Mouse (Mus musculus) heart, embryonic 16.5 days (tissue): Measurements from ENCODE around the gene Cdk4. TPM values are rescaled to one million over a fixed set of nuclear protein-coding genes. Genes with fewer than 3 reads are reported as not detected.
A peak's percentile ranks its signal among the peaks of the same experiment; 100 is the strongest.

Source experiments
- ATAC-seq: fragments of 200-750 bp; cut with Nextera tagmentation; replicated peaks from 2 replicates; pipeline ENCODE4 v1.8.0; 2017; ENCODE audit warnings: moderate number of reproducible peaks; ENCODE audit not compliant: insufficient read depth, low FRiP score; ENCODE audit errors: extremely low read depth
- H3K27ac ChIP-seq: fragments of 300-500 bp; sonication (generic); 2 replicates; pipeline ENCODE4 v1.5.1; 2014; ENCODE audit warnings: mild to moderate bottlenecking, low read length, control low read depth, moderate library complexity
- H3K27me3 ChIP-seq: fragments of 300-500 bp; sonication (generic); 2 replicates; pipeline ENCODE4 v1.6.1; 2014; ENCODE audit warnings: low read length, mixed read lengths; ENCODE audit not compliant: control insufficient read depth, insufficient read depth
- H3K36me3 ChIP-seq: fragments of 300-500 bp; sonication (generic); 2 replicates; pipeline ENCODE4 v1.6.1; 2014; ENCODE audit not compliant: control insufficient read depth, insufficient read depth
- H3K4me1 ChIP-seq: fragments of 300-500 bp; sonication (generic); 2 replicates; pipeline ENCODE4 v1.6.1; 2014; ENCODE audit warnings: low read length, mixed read lengths; ENCODE audit not compliant: control insufficient read depth, insufficient read depth
- H3K4me2 ChIP-seq: fragments of 300-500 bp; sonication (generic); 2 replicates; pipeline ENCODE4 v1.6.1; 2014; ENCODE audit warnings: low read depth, mild to moderate bottlenecking, control low read depth, low read length
- H3K4me3 ChIP-seq: fragments of 300-500 bp; sonication (generic); 2 replicates; pipeline ENCODE4 v1.5.1; 2014; ENCODE audit warnings: mild to moderate bottlenecking, control low read depth, low read length
- H3K9ac ChIP-seq: fragments of 300-500 bp; sonication (generic); 2 replicates; pipeline ENCODE4 v1.6.1; 2014; ENCODE audit warnings: low read length, control low read depth
- H3K9me3 ChIP-seq: fragments of 300-500 bp; sonication (generic); replicated peaks from 2 replicates; pipeline ENCODE4 v1.6.1; 2016; ENCODE audit warnings: low read length; ENCODE audit not compliant: control insufficient read depth
- WGBS: fragments of 180-500 bp; shearing (Covaris S2); extraction: QIAGEN DNeasy Blood & Tissue Kit; methylation state at CpG from one replicate; pipeline ENCODE4 v1.1.7; 2014; 5-methylcytosine and 5-hydroxymethylcytosine counted together
- polyA plus RNA-seq: library from polyadenylated mRNA; unstranded; fragments of >200 nt; fragmentation: Nextera tagmentation; extraction: Ambion mirVana; gene quantifications from 2 replicates; pipeline ENCODE4 v1.2.1, GENCODE M21; 2015

The Cdk4 gene
- polyA plus RNA-seq, 1 experiment from 2014 or later: 885 TPM

DNA sequence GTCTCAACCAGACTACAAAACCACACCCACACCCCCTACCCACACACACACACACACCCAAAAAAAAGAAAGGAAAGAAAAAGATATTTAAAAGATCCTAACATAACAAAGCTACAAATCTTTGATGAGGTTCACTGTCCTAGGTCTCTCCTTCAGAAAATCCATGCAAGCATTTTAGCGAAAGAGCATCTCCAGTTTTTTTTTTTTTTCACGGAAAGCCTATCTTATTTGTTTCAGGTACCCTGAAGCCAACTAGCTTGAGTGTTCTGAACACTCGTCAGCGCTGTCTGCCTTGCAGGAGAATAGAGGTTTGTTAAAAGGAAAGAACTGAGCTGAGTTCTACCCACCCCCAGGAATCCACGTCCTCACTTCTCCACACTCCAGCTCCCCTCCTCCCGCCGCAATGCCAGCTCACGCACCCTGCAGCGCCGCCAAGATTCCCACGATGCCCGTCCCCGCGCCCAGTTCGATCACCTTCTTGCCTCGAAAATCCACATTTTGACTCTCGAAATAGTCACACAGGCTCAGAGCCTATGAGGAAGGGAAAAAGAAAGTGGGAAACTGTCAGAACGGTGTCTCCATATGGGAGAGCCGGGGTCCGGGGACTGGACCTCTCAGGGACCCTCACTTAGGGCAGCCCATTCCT lies 22.6 kb upstream of the Cdk4 start:
- ATAC-seq: no peak
- H3K4me1 ChIP-seq: peaks cover 10% of the 10 kb centered on the region
- 2% methylated on average over 20 of the region's 20 CpGs for WGBS
- H3K4me3 ChIP-seq: peak overlapping the region; percentile 99
- H3K4me2 ChIP-seq: peak overlapping the region; percentile 100
- 0 out of 2 replicates have a peak, but pooled peaks cover 2% of the 10 kb centered on the region for H3K36me3 ChIP-seq
- peak overlapping the region; percentile 14; the same call in 1 of the 2 replicates for H3K27ac ChIP-seq
- H3K27me3 ChIP-seq: no peaks in the 10 kb centered on the region
- H3K9me3 ChIP-seq: no peaks in the 10 kb centered on the region
- peak overlapping the region; percentile 84 for H3K9ac ChIP-seq

DNA sequence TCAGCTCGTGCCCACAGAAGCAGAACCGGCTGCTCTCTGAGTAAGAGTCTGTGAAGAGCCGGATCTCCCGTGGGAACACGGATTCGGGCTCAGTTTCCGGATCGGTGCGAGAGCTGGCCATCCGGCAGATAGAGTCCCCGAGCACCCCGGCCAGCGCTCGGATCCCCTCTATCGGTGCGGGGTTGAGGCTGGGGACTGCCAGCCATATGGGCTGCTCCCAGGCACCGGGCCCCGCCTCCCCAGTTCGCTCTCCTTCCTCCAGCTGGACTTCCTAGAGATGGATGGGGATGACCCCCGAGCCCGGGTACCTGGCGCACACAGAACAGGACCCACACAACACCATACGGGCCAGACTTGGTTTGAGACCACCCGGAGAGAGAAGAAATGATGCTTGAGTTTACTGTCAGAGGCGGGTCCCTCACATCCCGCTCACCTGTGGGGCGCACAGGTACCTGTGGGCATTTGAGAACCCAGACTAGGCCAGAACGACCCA lies 22.0 kb upstream of the Cdk4 start, which contains the start of the genes Mettl1 and Eef1akmt3:
Mettl1 (plus strand) TSS at position 141 of the 493 bp plus-strand sequence.
Eef1akmt3 (minus strand) TSS at position 240 of the 493 bp plus-strand sequence.
- Histone ChIP-seq H3K4me1 (peaks cover 10% of the 10 kb centered on the region), H3K9me3 (no peaks in the 10 kb centered on the region), H3K27me3 (no peaks in the 10 kb centered on the region), H3K36me3 (0 out of 2 replicates have a peak, but pooled peaks cover 2% of the 10 kb centered on the region), H3K4me3 (peak within 1 kb of the TSS; percentile 99), H3K9ac (peak within 1 kb of the TSS; percentile 84), H3K4me2 (peak within 1 kb of the TSS; percentile 100), H3K27ac (peak within 1 kb of the TSS; percentile 71)
- peak; percentile 42 for ATAC-seq
- 0% methylated on average over 28 of the region's 28 CpGs for WGBS

DNA sequence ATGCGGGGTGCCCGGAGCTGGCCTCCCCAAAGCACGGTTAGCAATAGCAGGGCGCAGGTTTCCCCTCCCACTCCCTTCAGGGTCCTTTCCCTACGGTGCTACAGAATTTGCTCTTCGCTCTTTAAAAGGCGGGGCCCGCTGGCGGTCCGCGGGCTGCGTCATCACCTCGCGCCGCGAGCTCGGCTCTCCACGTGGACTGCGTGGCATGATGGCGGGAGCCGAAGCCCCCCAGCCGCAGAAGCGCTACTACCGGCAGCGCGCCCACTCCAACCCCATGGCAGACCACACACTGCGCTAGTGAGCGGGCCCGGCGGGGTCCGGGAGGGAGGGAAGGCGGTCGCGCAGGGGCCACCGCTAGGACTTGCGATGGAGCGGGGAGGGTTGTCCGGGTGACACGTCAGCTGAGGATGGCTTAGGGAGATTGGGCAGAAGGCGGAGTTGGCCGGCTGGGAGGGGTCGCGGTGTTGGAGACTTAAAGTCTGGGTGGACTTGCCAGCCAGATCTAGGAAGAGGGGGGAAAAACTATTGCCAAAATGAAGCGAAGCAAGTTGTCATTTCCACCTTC lies 21.5 kb upstream of the Cdk4 start:
- H3K36me3 ChIP-seq: 0 out of 2 replicates have a peak, but pooled peaks cover 2% of the 10 kb centered on the region
- H3K27ac ChIP-seq: peak overlapping the region; percentile 71
- ATAC-seq: peak; percentile 83
- peaks cover 10% of the 10 kb centered on the region for H3K4me1 ChIP-seq
- H3K4me2 ChIP-seq: peak overlapping the region; percentile 100
- H3K9ac ChIP-seq: peak overlapping the region; percentile 84
- peak overlapping the region; percentile 99 for H3K4me3 ChIP-seq
- H3K9me3 ChIP-seq: no peaks in the 10 kb centered on the region
- H3K27me3 ChIP-seq: no peaks in the 10 kb centered on the region
- under 1% methylated on average over 44 of the region's 44 CpGs for WGBS

GRCm38 (mm10) chr10:127042468-127043115 lies 20.7 kb upstream of the Cdk4 start:
- H3K4me2 ChIP-seq: peak overlapping the region; percentile 100
- ATAC-seq: no peak
- H3K4me1 ChIP-seq: peaks cover 10% of the 10 kb centered on the region
- peak overlapping the region; percentile 99 for H3K4me3 ChIP-seq
- peaks cover 3% of the 10 kb centered on the region for H3K27me3 ChIP-seq
- no peaks in the 10 kb centered on the region for H3K9me3 ChIP-seq
- no peak overlapping the region; the same call in 1 of the 2 replicates for H3K27ac ChIP-seq
- peak overlapping the region; percentile 84 for H3K9ac ChIP-seq
- 17% methylated on average over 5 of the region's 5 CpGs for WGBS
- 0 out of 2 replicates have a peak, but pooled peaks cover 2% of the 10 kb centered on the region for H3K36me3 ChIP-seq

GRCm38 (mm10) chr10:127043187-127043586 lies 20.1 kb upstream of the Cdk4 start:
- Histone ChIP-seq H3K4me1 (peaks cover 10% of the 10 kb centered on the region), H3K9ac (no peak overlapping the region), H3K9me3 (no peaks in the 10 kb centered on the region), H3K27ac (no peak overlapping the region), H3K4me3 (no peak overlapping the region), H3K4me2 (no peak overlapping the region; the same call in 1 of the 2 replicates), H3K36me3 (0 out of 2 replicates have a peak, but pooled peaks cover 2% of the 10 kb centered on the region), H3K27me3 (peaks cover 9% of the 10 kb centered on the region)
- no peak for ATAC-seq
- WGBS: 85% methylated on average over 6 of the region's 6 CpGs

GRCm38 (mm10) chr10:127047954-127048353 lies 15.4 kb upstream of the Cdk4 start, which contains the start of gene Cyp27b1:
TSS of gene Cyp27b1 (plus strand) at chr10:127048250.
- no peak within 1 kb of the TSS for H3K9ac ChIP-seq
- H3K27ac ChIP-seq: no peak within 1 kb of the TSS
- H3K4me3 ChIP-seq: peak within 1 kb of the TSS; percentile 29
- peak within 1 kb of the TSS; percentile 48 for H3K4me2 ChIP-seq
- WGBS: 27% methylated on average over 5 of the region's 5 CpGs
- no peaks in the 10 kb centered on the region for H3K9me3 ChIP-seq
- peaks cover 8% of the 10 kb centered on the region for H3K4me1 ChIP-seq
- no peak for ATAC-seq
- H3K36me3 ChIP-seq: 0 out of 2 replicates have a peak, but pooled peaks cover 2% of the 10 kb centered on the region
- H3K27me3 ChIP-seq: peaks cover 44% of the 10 kb centered on the region

DNA sequence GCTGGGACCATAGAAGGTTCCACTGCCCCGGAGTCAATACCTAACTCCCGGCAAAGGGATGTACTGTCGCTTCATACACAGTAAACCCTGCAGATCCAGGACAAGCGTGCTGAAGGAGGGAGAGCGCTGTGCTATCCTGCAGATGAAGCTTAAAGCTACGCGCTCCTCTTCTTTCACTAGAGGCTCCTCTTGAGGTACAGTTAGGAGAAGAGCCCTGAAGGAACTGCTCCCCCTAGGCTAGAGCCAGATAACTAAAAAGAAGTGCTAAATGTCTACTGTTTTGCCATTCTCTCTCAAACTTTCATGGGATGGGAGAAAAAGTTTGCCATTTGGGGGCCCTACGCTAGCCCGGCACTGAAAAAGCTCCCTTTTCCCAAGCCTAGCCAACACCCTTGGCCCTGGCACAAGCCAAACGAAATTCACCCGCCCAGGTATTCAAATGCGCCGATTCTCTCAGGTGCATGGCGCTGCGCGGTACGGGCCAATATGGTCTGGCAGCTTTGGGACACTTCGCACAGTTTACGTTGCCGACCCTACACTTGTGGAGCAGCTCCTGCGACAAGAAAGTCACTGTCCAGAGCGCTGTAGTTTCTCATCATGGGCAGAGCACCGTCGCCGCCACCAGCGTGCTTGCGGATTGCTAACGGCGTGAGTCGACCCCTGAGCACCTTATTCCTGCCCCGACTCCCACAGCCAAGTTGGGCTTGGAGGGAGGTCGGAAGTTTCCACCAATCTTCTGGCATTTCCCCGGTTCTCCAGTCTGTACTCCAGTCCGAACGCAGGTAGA lies 14.5 kb upstream of the Cdk4 start:
- Histone ChIP-seq H3K4me2 (peak overlapping the region; percentile 48), H3K27ac (no peak overlapping the region), H3K36me3 (0 out of 2 replicates have a peak, but pooled peaks cover 2% of the 10 kb centered on the region), H3K27me3 (peaks cover 44% of the 10 kb centered on the region), H3K4me3 (peak overlapping the region; percentile 29), H3K9ac (no peak overlapping the region), H3K9me3 (no peaks in the 10 kb centered on the region), H3K4me1 (peaks cover 8% of the 10 kb centered on the region)
- no peak for ATAC-seq
- 5% methylated on average over 35 of the region's 35 CpGs for WGBS

DNA sequence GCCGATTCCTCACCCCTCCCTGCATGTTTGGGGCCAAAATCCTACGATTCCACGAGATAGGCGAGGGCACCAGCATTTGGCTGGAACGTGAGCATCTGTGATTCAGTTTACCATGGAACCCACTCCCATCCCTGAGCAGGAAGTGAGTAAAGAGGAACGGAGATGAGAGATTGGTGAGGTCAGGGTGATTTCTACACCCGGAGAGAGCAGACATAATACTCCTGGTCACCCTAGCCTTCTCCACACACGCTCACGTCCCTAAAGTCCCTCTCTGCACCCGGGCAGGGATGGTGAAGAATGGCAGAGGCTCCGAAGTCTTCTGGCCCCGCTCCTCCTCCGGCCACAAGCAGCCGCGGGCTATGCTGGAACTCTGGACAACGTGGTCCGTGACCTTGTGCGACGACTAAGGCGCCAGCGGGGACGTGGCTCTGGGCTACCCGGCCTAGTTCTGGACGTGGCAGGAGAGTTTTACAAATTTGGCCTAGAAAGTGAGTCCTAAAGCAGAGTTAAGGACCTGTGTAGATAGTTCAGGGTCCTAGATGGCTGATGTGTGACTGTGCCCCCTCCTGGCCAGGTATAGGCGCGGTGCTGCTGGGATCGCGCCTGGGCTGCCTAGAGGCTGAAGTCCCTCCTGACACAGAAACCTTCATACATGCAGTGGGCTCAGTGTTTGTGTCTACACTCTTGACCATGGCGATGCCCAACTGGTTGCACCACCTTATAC lies 13.8 kb upstream of the Cdk4 start:
- Histone ChIP-seq H3K9ac (no peak overlapping the region), H3K4me3 (peak overlapping the region; percentile 29), H3K4me1 (peaks cover 8% of the 10 kb centered on the region), H3K27me3 (peaks cover 44% of the 10 kb centered on the region), H3K27ac (no peak overlapping the region), H3K4me2 (peak overlapping the region; percentile 48), H3K9me3 (no peaks in the 10 kb centered on the region), H3K36me3 (0 out of 2 replicates have a peak, but pooled peaks cover 2% of the 10 kb centered on the region)
- WGBS: 3% methylated on average over 29 of the region's 29 CpGs
- ATAC-seq: no peak
